Mouse (Mus musculus): ENCODE data around the gene Gab1. TPM values are rescaled to one million over a fixed set of nuclear protein-coding genes. Genes with fewer than 3 reads are reported as not detected.

The Gab1 gene
- polyA plus RNA-seq, 1 experiment from 2014 or later: 26.6 TPM

DNA sequence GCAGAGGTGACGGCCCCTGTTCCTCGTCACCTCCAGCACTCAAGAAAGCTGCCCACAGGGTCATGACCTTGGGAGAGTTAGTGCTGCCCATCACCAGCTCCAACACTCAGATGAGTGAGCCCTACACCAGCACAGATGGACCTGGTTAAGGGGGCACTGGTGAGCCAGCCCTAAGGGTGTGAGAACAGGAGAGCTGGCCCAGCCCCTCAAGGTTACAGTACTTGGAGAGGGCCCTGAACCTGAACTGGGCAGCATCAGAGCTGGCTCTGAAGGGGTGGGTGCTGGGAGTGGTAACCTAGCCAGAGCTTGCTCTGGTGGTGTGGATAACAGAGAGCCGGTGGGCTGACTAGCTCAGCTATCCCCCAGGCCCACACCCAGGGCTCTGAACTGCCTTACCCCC, 37.8 kb downstream of the Gab1 start:
- H3K4me3 ChIP-seq: no peak overlapping the region
- no peaks in the 10 kb centered on the region for H3K9me3 ChIP-seq
- H3K9ac ChIP-seq: peak overlapping the region; percentile 13; the same call in 1 of the 2 replicates
- ATAC-seq (ENCODE audit: extremely low read depth, insufficient number of reproducible peaks, low FRiP score, low TSS enrichment): no peak
- H3K4me1 ChIP-seq: peaks cover 91% of the 10 kb centered on the region
- H3K27ac ChIP-seq (replicated peaks): peak overlapping the region; percentile 42
- no peaks in the 10 kb centered on the region for H3K27me3 ChIP-seq (replicated peaks)
- WGBS: 74% methylated on average over 3 of the region's 3 CpGs
- H3K4me2 ChIP-seq: no peak overlapping the region
- H3K36me3 ChIP-seq: peaks cover 9% of the 10 kb centered on the region

DNA sequence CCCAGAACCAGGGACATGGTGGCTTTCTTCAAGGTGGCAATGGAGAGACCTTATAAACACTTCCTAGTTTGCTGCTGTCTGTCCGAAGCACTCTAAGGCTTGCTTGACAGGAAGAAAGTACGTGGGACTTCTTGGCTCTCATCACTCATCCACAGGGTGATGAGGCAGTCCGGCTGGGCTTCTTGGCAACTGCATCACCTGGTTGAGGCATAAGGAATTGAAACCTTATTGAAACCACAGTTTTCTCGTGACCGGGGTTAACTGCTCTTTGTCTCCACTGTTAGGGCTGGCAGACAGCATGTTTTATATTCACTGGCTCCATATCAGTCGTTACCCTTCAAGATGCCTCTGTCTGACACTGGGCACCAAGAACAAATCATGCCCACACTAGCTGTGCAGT, 40.2 kb downstream of the Gab1 start:
- peak overlapping the region; percentile 45; the same call in 1 of the 2 replicates for H3K27ac ChIP-seq (replicated peaks)
- WGBS: 66% methylated on average over 6 of the region's 6 CpGs

DNA sequence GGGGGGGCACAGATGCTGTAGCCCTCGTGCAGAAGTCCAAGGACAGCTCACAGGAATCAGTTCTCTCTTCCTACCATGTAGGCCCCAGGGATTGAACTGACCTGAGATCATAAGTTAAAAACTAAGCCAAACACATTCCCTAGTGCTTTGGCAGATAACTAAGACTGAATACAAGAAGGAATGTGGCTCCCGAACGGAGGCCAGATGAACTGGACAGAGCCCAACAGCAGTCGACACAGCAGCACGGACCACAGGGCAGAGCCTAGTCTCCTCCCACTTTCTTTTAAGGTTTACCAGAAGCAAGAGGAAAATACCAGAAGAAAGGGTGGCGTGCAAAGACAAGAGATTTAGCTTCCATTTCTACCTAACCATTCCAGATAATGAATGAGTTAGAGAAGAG, 42.1 kb downstream of the Gab1 start:
- WGBS: 18% methylated on average over 6 of the region's 6 CpGs
- H3K4me2 ChIP-seq: peak overlapping the region; percentile 36
- H3K27me3 ChIP-seq (replicated peaks): no peaks in the 10 kb centered on the region
- no peak overlapping the region for H3K4me3 ChIP-seq
- peaks cover 9% of the 10 kb centered on the region for H3K36me3 ChIP-seq
- H3K9me3 ChIP-seq: no peaks in the 10 kb centered on the region
- peak overlapping the region; percentile 85 for H3K27ac ChIP-seq (replicated peaks)
- no peak for ATAC-seq (ENCODE audit: extremely low read depth, insufficient number of reproducible peaks, low FRiP score, low TSS enrichment)
- peaks cover 92% of the 10 kb centered on the region for H3K4me1 ChIP-seq
- H3K9ac ChIP-seq: 0 out of 2 replicates have a peak overlapping the region, but pooled peaks have one; percentile 3

More for the DNA sequence above, 40.2 kb downstream of the Gab1 start:
- Histone ChIP-seq H3K4me3 (no peak overlapping the region), H3K4me2 (no peak overlapping the region), H3K9ac (0 out of 2 replicates have a peak overlapping the region, but pooled peaks have one; percentile 1), H3K4me1 (peaks cover 88% of the 10 kb centered on the region), H3K27me3 (replicated peaks) (no peaks in the 10 kb centered on the region), H3K9me3 (no peaks in the 10 kb centered on the region), H3K36me3 (peaks cover 9% of the 10 kb centered on the region)
- no peak for ATAC-seq (ENCODE audit: extremely low read depth, insufficient number of reproducible peaks, low FRiP score, low TSS enrichment)

DNA sequence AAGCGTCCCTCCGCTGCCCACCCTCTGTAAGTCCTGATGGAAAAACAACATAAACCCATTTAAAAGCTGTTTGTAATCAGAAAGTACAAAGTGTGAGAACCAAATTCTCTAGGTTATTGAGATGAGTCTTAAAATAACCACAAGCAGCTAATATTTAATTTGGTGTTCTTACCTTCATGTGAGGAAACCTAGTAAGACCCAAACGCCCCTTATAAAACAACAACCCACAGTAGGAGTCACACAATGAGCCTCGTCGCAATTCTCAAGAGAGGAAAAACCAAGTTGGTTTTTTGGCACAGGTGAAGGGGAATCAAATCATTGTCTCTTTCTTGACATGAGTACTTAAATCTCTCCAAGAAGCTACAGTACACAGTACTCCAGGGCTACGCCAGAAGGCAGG, 44.9 kb downstream of the Gab1 start:
- Histone ChIP-seq H3K4me3 (no peak overlapping the region), H3K9me3 (no peaks in the 10 kb centered on the region), H3K36me3 (peaks cover 5% of the 10 kb centered on the region; the same call in 1 of the 2 replicates), H3K27me3 (replicated peaks) (no peaks in the 10 kb centered on the region), H3K4me1 (peaks cover 92% of the 10 kb centered on the region), H3K27ac (replicated peaks) (peak overlapping the region; percentile 71; the same call in 1 of the 2 replicates), H3K9ac (no peak overlapping the region), H3K4me2 (no peak overlapping the region)
- no peak for ATAC-seq (ENCODE audit: extremely low read depth, insufficient number of reproducible peaks, low FRiP score, low TSS enrichment)
- WGBS: 90% methylated on average over 6 of the region's 6 CpGs

DNA sequence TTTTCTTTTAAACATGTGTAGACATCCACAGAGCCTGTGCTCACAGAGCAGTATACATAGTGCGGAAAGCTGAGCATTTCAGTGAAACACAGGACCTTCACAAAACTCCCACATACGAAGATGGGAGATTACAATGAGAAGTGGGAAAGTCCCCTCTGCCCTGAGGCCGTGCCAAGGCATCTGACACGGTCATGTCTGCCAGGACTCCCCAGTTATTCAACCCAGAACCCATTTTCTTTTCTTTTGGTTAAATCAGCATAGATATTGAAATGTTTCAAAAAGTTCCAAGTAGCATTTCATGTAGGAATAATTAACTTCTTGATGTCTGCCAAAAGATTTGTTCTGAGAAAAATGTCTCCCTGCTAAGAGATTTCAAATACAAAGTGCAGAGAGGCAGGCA, 45.9 kb downstream of the Gab1 start:
- H3K27ac ChIP-seq (replicated peaks): peak overlapping the region; percentile 71
- H3K4me2 ChIP-seq: peak overlapping the region; percentile 31; the same call in 1 of the 2 replicates
- H3K9ac ChIP-seq: peak overlapping the region; percentile 69
- ATAC-seq (ENCODE audit: extremely low read depth, insufficient number of reproducible peaks, low FRiP score, low TSS enrichment): no peak
- no peaks in the 10 kb centered on the region for H3K9me3 ChIP-seq
- H3K4me1 ChIP-seq: peaks cover 95% of the 10 kb centered on the region
- peaks cover under 1% of the 10 kb centered on the region; the same call in 1 of the 2 replicates for H3K36me3 ChIP-seq
- 43% methylated on average over 4 of the region's 4 CpGs for WGBS
- H3K4me3 ChIP-seq: no peak overlapping the region
- no peaks in the 10 kb centered on the region for H3K27me3 ChIP-seq (replicated peaks)

DNA sequence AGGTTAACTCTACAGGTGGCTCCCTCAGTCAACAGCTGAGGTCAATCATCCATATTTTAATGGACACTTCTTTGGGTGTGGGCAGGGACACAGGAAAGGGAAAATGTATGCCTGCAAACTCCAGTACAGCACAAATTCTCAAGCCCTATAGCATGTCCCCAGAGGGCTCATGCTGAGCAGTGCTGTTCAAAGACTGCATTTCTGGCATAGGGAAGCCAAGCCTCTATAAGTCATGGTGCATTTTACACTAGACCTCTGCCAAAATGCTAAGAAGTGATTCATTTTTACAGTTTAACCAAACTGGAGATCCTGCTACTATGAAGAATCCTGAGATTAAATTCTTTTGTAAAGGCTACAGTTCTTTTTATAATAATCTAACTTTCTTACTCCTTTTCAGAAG, 47.8 kb downstream of the Gab1 start:
- Histone ChIP-seq H3K4me2 (no peak overlapping the region), H3K9ac (no peak overlapping the region), H3K27me3 (replicated peaks) (no peaks in the 10 kb centered on the region), H3K4me3 (no peak overlapping the region), H3K4me1 (peaks cover 91% of the 10 kb centered on the region), H3K27ac (replicated peaks) (0 out of 2 replicates have a peak overlapping the region, but pooled peaks have one; percentile 24), H3K36me3 (no peaks in the 10 kb centered on the region), H3K9me3 (no peaks in the 10 kb centered on the region)
- ATAC-seq (ENCODE audit: extremely low read depth, insufficient number of reproducible peaks, low FRiP score, low TSS enrichment): no peak

DNA sequence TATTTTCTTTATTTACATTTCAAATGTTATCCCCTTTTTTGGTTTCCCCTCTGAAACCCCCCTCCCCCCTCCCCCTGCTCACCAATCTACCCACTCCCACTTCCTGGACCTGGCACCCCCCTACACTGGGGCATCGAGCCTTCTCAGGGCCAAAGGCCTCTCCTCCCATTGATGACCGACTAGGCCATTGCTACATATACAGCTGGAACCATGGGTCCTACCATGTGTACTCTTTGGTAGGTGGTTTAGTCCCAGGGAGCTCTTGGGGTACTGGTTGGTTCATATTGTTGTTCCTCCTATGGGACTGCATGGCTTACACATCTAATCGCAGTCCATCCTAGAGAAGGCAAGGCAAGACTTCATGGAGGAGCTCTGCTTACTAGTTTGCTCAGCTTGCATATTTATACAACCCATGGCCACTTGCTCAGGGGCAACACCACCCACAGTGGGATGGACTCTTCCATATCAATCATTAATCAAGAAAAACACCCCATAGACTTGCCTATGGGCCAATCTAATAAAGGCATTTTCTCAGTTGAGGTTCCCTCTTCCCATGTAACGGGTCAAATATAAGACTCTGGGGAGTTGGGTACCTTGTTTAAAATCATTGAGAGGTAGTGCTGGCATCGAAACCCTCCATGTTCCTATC, 48.3 kb downstream of the Gab1 start:
- H3K36me3 ChIP-seq: no peaks in the 10 kb centered on the region
- no peaks in the 10 kb centered on the region for H3K9me3 ChIP-seq
- H3K27ac ChIP-seq (replicated peaks): peak overlapping the region; percentile 24; the same call in 1 of the 2 replicates
- H3K4me3 ChIP-seq: no peak overlapping the region
- no peak overlapping the region for H3K9ac ChIP-seq
- ATAC-seq (ENCODE audit: extremely low read depth, insufficient number of reproducible peaks, low FRiP score, low TSS enrichment): no peak
- no peak overlapping the region for H3K4me2 ChIP-seq
- no peaks in the 10 kb centered on the region for H3K27me3 ChIP-seq (replicated peaks)
- peaks cover 90% of the 10 kb centered on the region for H3K4me1 ChIP-seq
- WGBS: 91% methylated on average over 5 of the region's 5 CpGs

DNA sequence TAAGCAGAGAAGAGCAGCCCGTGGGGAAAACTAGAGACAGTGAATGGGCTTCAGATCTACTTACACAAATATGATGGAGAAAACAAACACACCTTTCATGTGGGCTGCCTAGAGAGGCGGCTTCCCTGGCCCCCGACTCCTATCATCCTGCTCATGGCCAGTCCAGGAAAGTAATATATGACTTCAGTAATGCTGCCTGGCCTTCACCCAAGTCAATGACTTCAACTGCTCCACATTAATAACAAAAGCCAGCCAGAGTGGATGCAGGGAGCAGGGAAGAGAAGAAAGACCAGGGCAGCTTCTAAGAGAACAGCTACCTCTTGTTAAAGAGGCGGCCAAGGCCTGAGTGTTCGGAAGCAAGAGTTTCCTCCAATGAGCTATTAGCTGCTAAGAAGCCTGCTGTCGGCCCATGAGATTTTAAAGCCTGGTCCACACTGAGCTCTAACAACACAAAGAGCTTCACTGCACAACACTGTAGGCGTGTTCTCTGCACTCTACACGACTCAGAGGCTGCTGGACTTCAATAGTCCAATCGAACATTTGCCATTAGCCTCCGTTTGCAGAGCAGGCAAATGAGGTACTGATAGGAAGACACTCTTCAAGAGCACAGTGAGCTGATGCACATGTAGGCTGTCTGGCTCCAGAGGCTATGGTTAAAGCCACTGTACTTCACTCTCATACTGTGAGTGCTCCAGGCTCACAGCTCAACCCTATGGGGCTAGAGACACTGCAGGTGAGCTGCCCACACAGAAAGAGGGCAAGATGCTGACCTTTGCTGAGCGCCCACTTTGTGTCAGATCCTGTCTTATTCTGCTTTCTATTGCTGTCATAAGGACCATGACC, 49.4 kb downstream of the Gab1 start:
- H3K4me2 ChIP-seq: peak overlapping the region; percentile 46
- peaks cover 92% of the 10 kb centered on the region for H3K4me1 ChIP-seq
- H3K36me3 ChIP-seq: no peaks in the 10 kb centered on the region
- H3K4me3 ChIP-seq: peak overlapping the region; percentile 24
- ATAC-seq (ENCODE audit: extremely low read depth, insufficient number of reproducible peaks, low FRiP score, low TSS enrichment): no peak; the same call in 1 of the 2 replicates
- no peaks in the 10 kb centered on the region for H3K27me3 ChIP-seq (replicated peaks)
- H3K9me3 ChIP-seq: no peaks in the 10 kb centered on the region
- 56% methylated on average over 11 of the region's 11 CpGs for WGBS
- H3K27ac ChIP-seq (replicated peaks): peak overlapping the region; percentile 91
- peak overlapping the region; percentile 71 for H3K9ac ChIP-seq

DNA sequence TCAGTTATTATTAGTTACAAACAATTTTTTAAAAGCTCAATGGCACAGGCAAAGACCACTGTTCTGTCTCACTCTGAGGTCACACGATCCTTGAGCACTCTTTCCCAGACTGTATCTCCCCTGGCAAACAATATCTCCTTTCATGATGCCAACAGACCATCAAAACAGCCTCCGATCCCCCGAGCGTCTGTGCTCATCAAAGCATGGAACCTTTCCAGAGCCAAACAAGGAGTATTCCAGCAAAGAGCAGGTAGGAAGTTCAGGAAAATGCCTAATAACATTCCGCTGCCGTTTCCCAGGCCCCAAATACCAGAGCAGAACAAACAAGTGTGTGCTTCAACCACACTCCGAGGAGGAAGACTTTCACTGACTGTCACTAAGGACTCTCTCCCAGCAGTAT, 50.2 kb downstream of the Gab1 start:
- Histone ChIP-seq H3K9ac (peak overlapping the region; percentile 71), H3K36me3 (no peaks in the 10 kb centered on the region), H3K9me3 (no peaks in the 10 kb centered on the region), H3K27me3 (replicated peaks) (no peaks in the 10 kb centered on the region), H3K4me1 (peaks cover 91% of the 10 kb centered on the region), H3K27ac (replicated peaks) (peak overlapping the region; percentile 91), H3K4me2 (peak overlapping the region; percentile 46), H3K4me3 (peak overlapping the region; percentile 24)
- 48% methylated on average over 7 of the region's 7 CpGs for WGBS
- no peak for ATAC-seq (ENCODE audit: extremely low read depth, insufficient number of reproducible peaks, low FRiP score, low TSS enrichment)

DNA sequence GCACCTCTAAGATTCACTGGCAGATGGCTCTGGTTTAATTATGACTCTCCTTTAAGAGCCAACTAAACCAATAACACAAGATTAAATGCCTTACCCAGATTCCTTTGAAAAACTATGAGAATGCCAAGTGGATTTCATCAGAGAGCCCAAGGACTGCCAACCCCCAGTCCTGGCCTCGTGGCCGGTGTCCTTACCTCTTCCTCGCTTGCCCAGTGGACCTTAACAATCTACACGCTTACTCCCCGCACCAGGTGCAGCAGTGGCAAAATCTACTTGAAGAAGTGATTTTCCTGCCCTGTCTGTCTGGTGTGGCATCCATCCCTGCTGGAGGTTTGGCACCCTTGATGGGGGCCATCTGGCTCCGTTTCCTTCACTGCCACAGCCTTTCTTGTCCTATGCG, 53.3 kb downstream of the Gab1 start:
- H3K27ac ChIP-seq (replicated peaks): peak overlapping the region; percentile 58
- no peaks in the 10 kb centered on the region for H3K36me3 ChIP-seq
- H3K9ac ChIP-seq: peak overlapping the region; percentile 47; the same call in 1 of the 2 replicates
- no peak overlapping the region for H3K4me3 ChIP-seq
- H3K9me3 ChIP-seq: no peaks in the 10 kb centered on the region
- 77% methylated on average over 7 of the region's 7 CpGs for WGBS
- peaks cover 91% of the 10 kb centered on the region for H3K4me1 ChIP-seq
- H3K4me2 ChIP-seq: peak overlapping the region; percentile 3; the same call in 1 of the 2 replicates
- H3K27me3 ChIP-seq (replicated peaks): no peaks in the 10 kb centered on the region
- no peak for ATAC-seq (ENCODE audit: extremely low read depth, insufficient number of reproducible peaks, low FRiP score, low TSS enrichment)

DNA sequence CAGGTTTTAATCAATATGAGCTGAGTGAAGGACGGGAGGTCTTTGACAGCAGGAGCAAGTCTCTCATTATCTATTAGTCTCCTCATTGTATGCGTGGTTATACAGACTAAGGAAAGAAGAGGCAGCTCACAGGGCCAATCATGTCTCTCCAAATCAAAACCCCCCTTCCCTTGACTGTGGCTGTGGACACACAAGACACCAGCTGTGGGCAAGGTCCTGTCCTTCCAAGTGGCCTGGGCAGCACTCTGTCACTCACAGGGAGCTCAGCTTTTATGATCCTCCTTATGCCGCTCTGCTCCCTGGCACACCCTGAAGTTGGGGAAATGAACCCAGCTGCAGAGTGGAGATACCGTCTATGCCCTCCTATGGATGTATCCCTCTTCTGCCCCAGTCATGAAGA, 55.2 kb downstream of the Gab1 start:
- no peak overlapping the region for H3K4me2 ChIP-seq
- no peak overlapping the region for H3K4me3 ChIP-seq
- no peaks in the 10 kb centered on the region for H3K27me3 ChIP-seq (replicated peaks)
- no peak overlapping the region for H3K9ac ChIP-seq
- H3K27ac ChIP-seq (replicated peaks): peak overlapping the region; percentile 40; the same call in 1 of the 2 replicates
- no peaks in the 10 kb centered on the region for H3K9me3 ChIP-seq
- WGBS: 66% methylated on average over 4 of the region's 4 CpGs
- ATAC-seq (ENCODE audit: extremely low read depth, insufficient number of reproducible peaks, low FRiP score, low TSS enrichment): no peak
- peaks cover 91% of the 10 kb centered on the region for H3K4me1 ChIP-seq
- H3K36me3 ChIP-seq: no peaks in the 10 kb centered on the region

Data from heart, embryonic 13.5 days (tissue).